Mouse (Mus musculus): ENCODE results near the gene Hmgb3. TPM values are rescaled to one million over a fixed set of nuclear protein-coding genes. Genes with fewer than 3 reads are reported as not detected.

Hmgb3 gene
- polyA plus RNA-seq, 1 experiment, result 51.6 TPM

GRCm38 (mm10) chrX:71534102-71534501 lies 21.6 kb upstream of the Hmgb3 start:
- peaks cover 11% of the 10 kb centered on the region for H3K4me1 ChIP-seq
- no peak overlapping the region for H3K4me3 ChIP-seq (replicated peaks)
- H3K36me3 ChIP-seq (replicated peaks; ENCODE audit: low read length), result no peaks in the 10 kb centered on the region
- TF ChIP-seq GATA1 (IDR thresholded peaks at IDR 0.05; ENCODE audit: borderline replicate concordance, low read length) (no peak), FLI1 (IDR thresholded peaks at IDR 0.05; ENCODE audit: low read length) (no peak)
- H3K9me3 ChIP-seq, result no peaks in the 10 kb centered on the region
- peaks cover 26% of the 10 kb centered on the region for H3K27me3 ChIP-seq (replicated peaks)

- H3K27me3 ChIP-seq (replicated peaks), result peaks cover 31% of the 10 kb centered on the region
- no peaks in the 10 kb centered on the region for H3K9me3 ChIP-seq
- H3K4me1 ChIP-seq, result peaks cover 27% of the 10 kb centered on the region
- no peaks in the 10 kb centered on the region for H3K36me3 ChIP-seq (replicated peaks; ENCODE audit: low read length)
- H3K4me3 ChIP-seq (replicated peaks), result no peak overlapping the region
- no peak for TF ChIP-seq GATA1 (IDR thresholded peaks at IDR 0.05; ENCODE audit: borderline replicate concordance, low read length)
- no peak for TF ChIP-seq FLI1 (IDR thresholded peaks at IDR 0.05; ENCODE audit: low read length)
Observed at GRCm38 (mm10) chrX:71537791-71538190, 17.9 kb upstream of the Hmgb3 start.

GRCm38 (mm10) chrX:71540821-71541510 lies 14.8 kb upstream of the Hmgb3 start:
- H3K9me3 ChIP-seq, result no peaks in the 10 kb centered on the region
- no peak for TF ChIP-seq FLI1 (IDR thresholded peaks at IDR 0.05; ENCODE audit: low read length)
- TF ChIP-seq GATA1 (IDR thresholded peaks at IDR 0.05; ENCODE audit: borderline replicate concordance, low read length), result no peak
- H3K4me3 ChIP-seq (replicated peaks), result no peak overlapping the region
- peaks cover 46% of the 10 kb centered on the region for H3K4me1 ChIP-seq
- H3K27me3 ChIP-seq (replicated peaks), result peaks cover 35% of the 10 kb centered on the region
- H3K36me3 ChIP-seq (replicated peaks; ENCODE audit: low read length), result no peaks in the 10 kb centered on the region

GRCm38 (mm10) chrX:71544731-71545130 lies 11.0 kb upstream of the Hmgb3 start:
- H3K4me3 ChIP-seq (replicated peaks), result no peak overlapping the region
- peaks cover 30% of the 10 kb centered on the region for H3K27me3 ChIP-seq (replicated peaks)
- peaks cover 46% of the 10 kb centered on the region for H3K4me1 ChIP-seq
- no peaks in the 10 kb centered on the region for H3K36me3 ChIP-seq (replicated peaks; ENCODE audit: low read length)
- TF ChIP-seq FLI1 (IDR thresholded peaks at IDR 0.05; ENCODE audit: low read length) (no peak), GATA1 (IDR thresholded peaks at IDR 0.05; ENCODE audit: borderline replicate concordance, low read length) (no peak)
- H3K9me3 ChIP-seq, result no peaks in the 10 kb centered on the region

- peaks cover 34% of the 10 kb centered on the region for H3K27me3 ChIP-seq (replicated peaks)
- TF ChIP-seq FLI1 (IDR thresholded peaks at IDR 0.05; ENCODE audit: low read length) (no peak), GATA1 (IDR thresholded peaks at IDR 0.05; ENCODE audit: borderline replicate concordance, low read length) (no peak)
- H3K4me3 ChIP-seq (replicated peaks), result no peak overlapping the region
- H3K4me1 ChIP-seq, result peaks cover 50% of the 10 kb centered on the region
- H3K9me3 ChIP-seq, result no peaks in the 10 kb centered on the region
- H3K36me3 ChIP-seq (replicated peaks; ENCODE audit: low read length), result no peaks in the 10 kb centered on the region
Observed at GRCm38 (mm10) chrX:71545163-71545562, 10.6 kb upstream of the Hmgb3 start.

- H3K4me1 ChIP-seq, result peaks cover 8% of the 10 kb centered on the region
- H3K27me3 ChIP-seq (replicated peaks), result peaks cover 12% of the 10 kb centered on the region
- no peak for TF ChIP-seq GATA1 (IDR thresholded peaks at IDR 0.05; ENCODE audit: borderline replicate concordance, low read length)
- TF ChIP-seq FLI1 (IDR thresholded peaks at IDR 0.05; ENCODE audit: low read length), result no peak
- H3K36me3 ChIP-seq (replicated peaks; ENCODE audit: low read length), result peaks cover 13% of the 10 kb centered on the region
- peaks cover 11% of the 10 kb centered on the region for H3K9me3 ChIP-seq
- H3K4me3 ChIP-seq (replicated peaks), result peak overlapping the region; percentile 94
Observed at GRCm38 (mm10) chrX:71556115-71556941, 610 bp downstream of the Hmgb3 start.

- H3K36me3 ChIP-seq (replicated peaks; ENCODE audit: low read length), result peaks cover 18% of the 10 kb centered on the region
- peaks cover 11% of the 10 kb centered on the region for H3K9me3 ChIP-seq
- peak overlapping the region; percentile 94 for H3K4me3 ChIP-seq (replicated peaks)
- TF ChIP-seq GATA1 (IDR thresholded peaks at IDR 0.05; ENCODE audit: borderline replicate concordance, low read length) (no peak), FLI1 (IDR thresholded peaks at IDR 0.05; ENCODE audit: low read length) (no peak)
- peaks cover 10% of the 10 kb centered on the region for H3K27me3 ChIP-seq (replicated peaks)
- H3K4me1 ChIP-seq, result peaks cover 8% of the 10 kb centered on the region
Observed at GRCm38 (mm10) chrX:71556965-71557491, 1.3 kb downstream of the Hmgb3 start.

GRCm38 (mm10) chrX:71559336-71559735 lies 3.6 kb downstream of the Hmgb3 start:
- TF ChIP-seq GATA1 (IDR thresholded peaks at IDR 0.05; ENCODE audit: borderline replicate concordance, low read length) (no peak), FLI1 (IDR thresholded peaks at IDR 0.05; ENCODE audit: low read length) (no peak)
- Histone ChIP-seq H3K27me3 (replicated peaks) (peaks cover 7% of the 10 kb centered on the region), H3K36me3 (replicated peaks; ENCODE audit: low read length) (peaks cover 18% of the 10 kb centered on the region)

GRCm38 (mm10) chrX:71560796-71561195 lies 5.1 kb downstream of the Hmgb3 start:
- H3K4me3 ChIP-seq (replicated peaks), result no peak overlapping the region
- peaks cover 18% of the 10 kb centered on the region for H3K36me3 ChIP-seq (replicated peaks; ENCODE audit: low read length)
- TF ChIP-seq GATA1 (IDR thresholded peaks at IDR 0.05; ENCODE audit: borderline replicate concordance, low read length) (no peak), FLI1 (IDR thresholded peaks at IDR 0.05; ENCODE audit: low read length) (no peak)
- peaks cover 8% of the 10 kb centered on the region for H3K27me3 ChIP-seq (replicated peaks)
- peaks cover 5% of the 10 kb centered on the region for H3K9me3 ChIP-seq
- H3K4me1 ChIP-seq, result no peaks in the 10 kb centered on the region

More at GRCm38 (mm10) chrX:71559336-71559735, 3.6 kb downstream of the Hmgb3 start:
- H3K9me3 ChIP-seq, result peaks cover 11% of the 10 kb centered on the region
- H3K4me3 ChIP-seq (replicated peaks), result no peak overlapping the region
- peaks cover 4% of the 10 kb centered on the region for H3K4me1 ChIP-seq
